8 mouse cellular contexts compared by ENCODE assay signal in the genomic region with DNA sequence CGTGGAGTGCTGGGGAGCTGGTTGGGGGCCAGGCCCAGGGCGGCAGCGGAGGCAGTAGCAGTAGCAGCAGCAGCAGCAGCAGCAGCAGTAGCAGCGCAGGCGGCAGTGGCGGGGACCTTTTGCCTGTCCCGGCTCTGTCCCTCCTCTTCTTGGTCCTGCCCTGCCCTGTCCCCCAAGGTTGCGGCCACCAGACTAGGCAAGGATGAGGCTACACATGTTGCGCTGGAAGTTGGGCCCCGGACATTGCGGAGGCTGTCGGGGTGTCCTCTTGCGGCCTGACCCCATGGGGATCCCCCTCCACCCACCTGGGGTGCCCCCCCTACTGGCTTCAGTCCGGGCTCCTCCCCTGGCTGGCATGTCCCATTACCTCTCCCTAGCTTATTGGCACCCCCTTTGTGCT. TPM values are rescaled to one million over a fixed set of nuclear protein-coding genes. Genes with fewer than 3 reads are reported as not detected.
DNase-seq lines count a peak whose midpoint lies in the region; ATAC-seq and TF ChIP-seq lines count a peak whose summit lies in the region.

No protein-coding gene starts in this region.

- H3K36me3 ChIP-seq in megakaryocyte, embryonic 14.5 days (replicated peaks; ENCODE audit: low read length), result peaks cover 12% of the 10 kb centered on the region
- peaks cover 10% of the 10 kb centered on the region for H3K36me3 ChIP-seq in limb, embryonic 14.5 days (ENCODE audit: control insufficient read depth, insufficient read depth, low read length)

- no peak for ATAC-seq in megakaryocyte, adult 5-6 weeks (ENCODE audit: poor library complexity, severe bottlenecking)
- ATAC-seq in limb, embryonic 14.5 days (ENCODE audit: low FRiP score, low read depth), result no peak

- WGBS in limb, embryonic 14.5 days, result 1% methylated on average over 10 of the region's 14 CpGs

- peak overlapping the region; percentile 53 for H3K4me2 ChIP-seq in limb, embryonic 14.5 days (replicated peaks; ENCODE audit: low read depth, low read length, severe bottlenecking)

- H3K9ac ChIP-seq in limb, embryonic 14.5 days (ENCODE audit: low read depth, low read length, severe bottlenecking), result peak overlapping the region; percentile 36; the same call in 1 of the 2 replicates

- no peaks in the 10 kb centered on the region for H3K9me3 ChIP-seq in megakaryocyte, embryonic 14.5 days
- H3K9me3 ChIP-seq in limb, embryonic 14.5 days (ENCODE audit: control insufficient read depth, low read length), result no peaks in the 10 kb centered on the region

- peak overlapping the region; percentile 53 for H3K4me3 ChIP-seq in megakaryocyte, embryonic 14.5 days (replicated peaks)
- peak overlapping the region; percentile 34 for H3K4me3 ChIP-seq in limb, embryonic 14.5 days (replicated peaks; ENCODE audit: low read length)

- DNase-seq in adrenal gland, postnatal 14 days, result peak; percentile 59
- no peak for DNase-seq in adrenal gland, adult 8-10 months
- no peak for DNase-seq in limb, embryonic 14.5 days (ENCODE audit: low spot score)
- peak; percentile 55 for DNase-seq in testis, postnatal 10 days (ENCODE audit: low spot score)
- no peak for DNase-seq in adipocyte (ENCODE audit: low spot score)
- no peak for DNase-seq in layer of hippocampus, postnatal 14 days (ENCODE audit: low spot score in 2 of 2)

- no peak for TF ChIP-seq POLR2A in limb, embryonic 14.5 days (IDR thresholded peaks at IDR 0.05; ENCODE audit: borderline replicate concordance, extremely low read depth, insufficient read depth, insufficient read length)

- H3K27me3 ChIP-seq in megakaryocyte, embryonic 14.5 days (replicated peaks), result peaks cover 73% of the 10 kb centered on the region
- peaks cover 32% of the 10 kb centered on the region for H3K27me3 ChIP-seq in limb, embryonic 14.5 days (ENCODE audit: control insufficient read depth, insufficient read depth, low read length)

- peaks cover 65% of the 10 kb centered on the region for H3K4me1 ChIP-seq in megakaryocyte, embryonic 14.5 days
- peaks cover 39% of the 10 kb centered on the region for H3K4me1 ChIP-seq in limb, embryonic 14.5 days (ENCODE audit: control insufficient read depth, insufficient read depth, low read length)

- no peak overlapping the region for H3K27ac ChIP-seq in limb, embryonic 14.5 days (replicated peaks; ENCODE audit: low read depth, low read length)

RNA-seq across cellular contexts. Expression of a gene that starts 2.8 kb away (rescaled TPM):
- 123 and 135 TPM in 2 replicates for total RNA-seq in adrenal gland, postnatal 14 days (2021)
- 100 to 1,000 TPM; 127 to 158 (median 151) TPM for total RNA-seq in adrenal gland, adult 8-10 months (2022)
- 331 and 1,292 TPM in 2 replicates for polyA plus RNA-seq in megakaryocyte, embryonic 14.5 days (2012; ENCODE audit: insufficient read depth, low replicate concordance)
- 144 and 148 TPM in 2 replicates for total RNA-seq in megakaryocyte, adult 5-6 weeks (2015)
- 70.0 and 72.5 TPM in 2 replicates for total RNA-seq in megakaryocyte, adult 5-6 weeks (2017)
- 374 and 521 TPM in 2 replicates for polyA plus RNA-seq in limb, embryonic 14.5 days (2012; rRNA removed)
- 140 and 163 TPM in 2 replicates for polyA plus RNA-seq in limb, embryonic 14.5 days (2014; fragmentation: Nextera tagmentation; extraction: Ambion mirVana)
- total RNA-seq in layer of hippocampus, postnatal 14 days (2021), result 10 to 100 TPM; 87.5 to 91.6 TPM

RNA-seq across cellular contexts. Expression of a gene that starts 8.4 kb away (rescaled TPM):
- total RNA-seq in adrenal gland, postnatal 14 days (2021), result 0.93 and 1.2 TPM in 2 replicates
- total RNA-seq in adrenal gland, adult 8-10 months (2022), result 1 to 10 TPM in 3 of 4 experiments, under 1 TPM in 1; 0.78 to 1.4 (median 1.2) TPM
- 0.31 and 2.6 TPM in 2 replicates for polyA plus RNA-seq in megakaryocyte, embryonic 14.5 days (2012; ENCODE audit: insufficient read depth, low replicate concordance)
- total RNA-seq in megakaryocyte, adult 5-6 weeks (2015), result 0.14 and 0.16 TPM in 2 replicates
- total RNA-seq in megakaryocyte, adult 5-6 weeks (2017), result 0.04 and 0.07 TPM in 2 replicates
- polyA plus RNA-seq in limb, embryonic 14.5 days (2012; rRNA removed), result 4.9 and 7.4 TPM in 2 replicates
- 0.59 and 0.61 TPM in 2 replicates for polyA plus RNA-seq in limb, embryonic 14.5 days (2014; fragmentation: Nextera tagmentation; extraction: Ambion mirVana)
- total RNA-seq in layer of hippocampus, postnatal 14 days (2021), result 10 to 100 TPM; 19.7 to 20.4 TPM

RNA-seq across cellular contexts. Expression of a gene that starts 26.7 kb away (rescaled TPM):
- total RNA-seq in adrenal gland, postnatal 14 days (2021), result 0.59 TPM in 1 of 2 replicates, not detected in the other
- total RNA-seq in adrenal gland, adult 8-10 months (2022), result under 1 TPM in 1 of 4 experiments, not detected in 3; 0.78 TPM
- polyA plus RNA-seq in megakaryocyte, embryonic 14.5 days (2012; ENCODE audit: insufficient read depth, low replicate concordance), result 2.7 and 6.4 TPM in 2 replicates
- total RNA-seq in megakaryocyte, adult 5-6 weeks (2015), result 1.2 and 1.4 TPM in 2 replicates
- not detected in 2 replicates for total RNA-seq in megakaryocyte, adult 5-6 weeks (2017)
- 0.49 and 0.83 TPM in 2 replicates for polyA plus RNA-seq in limb, embryonic 14.5 days (2012; rRNA removed)
- polyA plus RNA-seq in limb, embryonic 14.5 days (2014; fragmentation: Nextera tagmentation; extraction: Ambion mirVana), result 0.53 and 0.99 TPM in 2 replicates
- total RNA-seq in layer of hippocampus, postnatal 14 days (2021), result not detected

RNA-seq across cellular contexts. Expression of a gene that starts 27.0 kb away (rescaled TPM):
- 80.0 and 80.8 TPM in 2 replicates for total RNA-seq in adrenal gland, postnatal 14 days (2021)
- 10 to 100 TPM; 36.3 to 60.3 (median 52.9) TPM for total RNA-seq in adrenal gland, adult 8-10 months (2022)
- 19.2 and 32.5 TPM in 2 replicates for polyA plus RNA-seq in megakaryocyte, embryonic 14.5 days (2012; ENCODE audit: insufficient read depth, low replicate concordance)
- total RNA-seq in megakaryocyte, adult 5-6 weeks (2015), result 1.9 and 8.0 TPM in 2 replicates
- total RNA-seq in megakaryocyte, adult 5-6 weeks (2017), result 5.8 TPM in 2 replicates
- polyA plus RNA-seq in limb, embryonic 14.5 days (2012; rRNA removed), result 17.1 and 22.7 TPM in 2 replicates
- polyA plus RNA-seq in limb, embryonic 14.5 days (2014; fragmentation: Nextera tagmentation; extraction: Ambion mirVana), result 3.5 and 4.7 TPM in 2 replicates
- 10 to 100 TPM; 20.8 to 25.6 TPM for total RNA-seq in layer of hippocampus, postnatal 14 days (2021)

RNA-seq across cellular contexts. Expression of a gene that starts 39.0 kb away (rescaled TPM):
- 28.0 and 29.9 TPM in 2 replicates for total RNA-seq in adrenal gland, postnatal 14 days (2021)
- 10 to 100 TPM; 24.8 to 31.5 (median 30.0) TPM for total RNA-seq in adrenal gland, adult 8-10 months (2022)
- 6.0 and 20.5 TPM in 2 replicates for polyA plus RNA-seq in megakaryocyte, embryonic 14.5 days (2012; ENCODE audit: insufficient read depth, low replicate concordance)
- 3.5 and 6.5 TPM in 2 replicates for total RNA-seq in megakaryocyte, adult 5-6 weeks (2015)
- total RNA-seq in megakaryocyte, adult 5-6 weeks (2017), result 2.6 and 3.9 TPM in 2 replicates
- 33.7 and 38.7 TPM in 2 replicates for polyA plus RNA-seq in limb, embryonic 14.5 days (2012; rRNA removed)
- polyA plus RNA-seq in limb, embryonic 14.5 days (2014; fragmentation: Nextera tagmentation; extraction: Ambion mirVana), result 62.4 and 62.9 TPM in 2 replicates
- 10 to 100 TPM; 21.2 to 21.9 TPM for total RNA-seq in layer of hippocampus, postnatal 14 days (2021)

Comparison
In these comparisons a context has a peak if more than half of its experiments do, and no peak if none do; other contexts are left out.
1. DNase-seq: peak in adrenal gland, postnatal 14 days (single experiment) and testis, postnatal 10 days (single experiment); none in adrenal gland, adult 8-10 months (single experiment), limb, embryonic 14.5 days (single experiment), adipocyte (single experiment) and layer of hippocampus, postnatal 14 days (0 of 2).